Mouse (Mus musculus): ENCODE measurements at regions not wholly inside any gene's neighbourhood (a gene's known extent, or its start where the extent isn't known, plus 50 kb on each side); places are given as distances from the start of the nearest gene placed in this dataset.

DNA sequence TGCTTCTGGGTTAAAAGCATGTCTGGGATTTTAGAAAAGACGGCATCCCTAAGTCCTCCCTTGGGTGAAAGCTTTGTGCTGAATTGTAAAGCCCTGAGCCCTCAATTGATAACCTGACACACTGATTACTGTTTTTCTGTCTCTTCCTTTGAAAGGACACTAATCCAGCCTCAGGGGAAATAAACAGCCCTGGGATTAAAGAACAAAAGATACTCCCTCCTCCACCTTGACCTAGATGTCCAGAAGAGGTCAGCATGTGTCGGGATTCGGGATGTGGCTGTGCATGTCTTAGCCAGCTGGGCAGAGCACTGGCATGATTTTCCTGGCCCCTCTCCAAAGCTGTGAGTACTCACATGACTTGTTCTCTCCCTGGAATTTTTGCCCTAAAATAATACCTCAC, 208.6 kb downstream of the Brinp2 start:
- DNase-seq (ENCODE audit: extremely low read depth, low read depth): no peak

GRCm38 (mm10) chr1:158148035-158148434, 208.1 kb downstream of the Brinp2 start:
- no peak for DNase-seq (ENCODE audit: extremely low read depth, low read depth)

GRCm38 (mm10) chr1:158161111-158161510, 195.0 kb downstream of the Brinp2 start:
- DNase-seq (ENCODE audit: extremely low read depth, low read depth): no peak

DNA sequence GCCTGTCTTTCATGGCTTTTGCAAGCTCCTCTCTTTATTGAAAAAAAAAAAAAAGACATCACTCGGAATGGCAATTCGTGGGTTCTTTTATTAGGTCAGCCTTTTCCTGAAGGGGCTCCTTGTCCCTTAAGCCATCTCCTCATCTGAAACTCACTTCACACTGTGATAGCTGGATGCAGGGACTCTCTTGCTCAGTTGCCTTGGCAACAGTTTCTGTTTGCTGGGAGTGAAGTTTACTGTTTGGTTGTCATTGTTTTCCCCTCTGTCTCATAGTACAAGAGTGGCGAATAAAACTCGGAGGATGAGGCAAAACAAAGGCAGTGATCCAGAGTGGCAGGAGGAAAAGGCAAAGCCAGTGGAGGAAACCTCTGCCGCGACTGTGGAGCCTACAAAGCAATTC, 194.6 kb downstream of the Brinp2 start:
- no peak for DNase-seq (ENCODE audit: extremely low read depth, low read depth)

- DNase-seq (ENCODE audit: extremely low read depth, low read depth): no peak
Measured at GRCm38 (mm10) chr1:158163411-158163810, 192.7 kb downstream of the Brinp2 start.

GRCm38 (mm10) chr1:158170006-158170405, 186.1 kb downstream of the Brinp2 start:
- DNase-seq (ENCODE audit: extremely low read depth, low read depth): no peak

DNA sequence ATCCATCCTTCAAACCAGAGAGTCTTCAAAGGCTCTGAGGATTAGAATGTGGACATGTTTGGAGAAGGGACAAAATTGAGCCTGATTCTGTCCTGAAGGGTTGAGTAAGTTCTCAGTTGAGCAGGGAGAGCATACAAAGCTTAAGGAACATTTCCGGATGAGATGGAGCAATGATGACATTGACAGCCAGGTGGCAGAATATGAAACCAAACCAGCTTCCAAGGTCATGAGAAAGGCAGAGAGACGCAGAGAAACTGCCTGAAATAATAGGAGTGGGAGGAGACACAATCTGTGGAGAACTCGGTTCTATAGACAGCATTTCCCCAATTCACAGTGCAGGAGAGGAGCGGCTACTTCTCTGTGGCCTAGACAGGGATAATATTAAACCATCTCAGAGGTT, 176.0 kb downstream of the Brinp2 start:
- no peak for DNase-seq (ENCODE audit: extremely low read depth, low read depth)

GRCm38 (mm10) chr1:158181296-158181695, 174.8 kb downstream of the Brinp2 start:
- no peak for DNase-seq (ENCODE audit: extremely low read depth, low read depth)

- DNase-seq (ENCODE audit: extremely low read depth, low read depth): no peak
Measured at GRCm38 (mm10) chr1:158187651-158188050, 168.5 kb downstream of the Brinp2 start.

GRCm38 (mm10) chr1:158192841-158193551, 163.1 kb downstream of the Brinp2 start:
- no peak for DNase-seq (ENCODE audit: extremely low read depth, low read depth)

DNA sequence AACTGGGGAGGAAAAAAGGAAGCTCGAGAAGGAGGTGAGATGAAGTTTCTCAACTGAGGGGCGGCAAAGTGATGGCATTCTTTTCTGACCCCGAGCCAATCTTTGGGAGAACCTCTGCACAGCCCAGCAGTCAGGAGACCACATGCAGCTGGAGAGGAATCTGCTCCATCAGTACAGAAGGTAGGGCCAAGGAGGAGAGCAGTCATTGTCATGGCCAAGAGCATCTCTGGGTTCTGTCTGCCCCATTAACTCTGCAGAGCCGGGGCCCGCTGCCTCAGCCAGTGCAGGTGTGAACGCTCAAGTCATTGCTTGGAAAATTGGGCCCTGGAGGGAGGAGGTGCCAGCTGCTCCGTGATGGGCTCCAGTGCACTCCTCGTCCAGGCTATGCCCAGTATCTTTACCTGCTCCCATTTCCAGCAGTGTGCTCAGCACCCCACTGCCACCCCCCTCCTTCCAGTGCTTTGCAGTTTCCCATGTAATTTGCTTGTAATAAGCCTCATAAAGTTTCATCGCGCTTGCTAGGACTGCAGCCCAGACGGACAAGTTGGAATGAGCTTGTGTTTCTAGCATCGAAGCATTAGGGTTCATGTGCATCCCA, 162.1 kb downstream of the Brinp2 start:
- DNase-seq (ENCODE audit: extremely low read depth, low read depth): no peak
